In genomic region chr14:97850486-97850885, GRCm38 (mm10) we compare ENCODE assay signal across 14 mouse cellular contexts.
"Had no signal": no experiment of that assay in that cellular context is flagged by ENCODE, and none has a peak within 500 bp of the region (broad histone marks: within the 10 kb centered on the region; RNA-seq: fewer than 3 reads in every experiment).

No protein-coding gene starts in this region.

- H3K9ac ChIP-seq: hindbrain, embryonic 15.5 days; liver, embryonic 15.5 days; lung, embryonic 14.5 days; neural tube, embryonic 13.5 days had no signal

- H3K27ac ChIP-seq: hindbrain, embryonic 15.5 days; left cerebral cortex, adult 2 months; limb, embryonic 10.5 days; liver, embryonic 15.5 days; midbrain, embryonic 10.5 days; neural tube, embryonic 13.5 days had no signal

- H3K4me3 ChIP-seq: hindbrain, embryonic 15.5 days; left cerebral cortex, adult 2 months; limb, embryonic 10.5 days; liver, embryonic 15.5 days; midbrain, embryonic 10.5 days; neural tube, embryonic 13.5 days had no signal

- H3K4me2 ChIP-seq: hindbrain, embryonic 15.5 days; liver, embryonic 11.5 days; liver, embryonic 15.5 days; lung, embryonic 14.5 days; neural tube, embryonic 13.5 days had no signal

- ATAC-seq: intestine, embryonic 16.5 days; midbrain, embryonic 16.5 days had no signal

- H3K36me3 ChIP-seq: hindbrain, embryonic 15.5 days; limb, embryonic 10.5 days; liver, embryonic 15.5 days; midbrain, embryonic 10.5 days; neural tube, embryonic 13.5 days had no signal

- H3K9me3 ChIP-seq: hindbrain, embryonic 15.5 days; limb, embryonic 10.5 days; liver, embryonic 15.5 days; midbrain, embryonic 10.5 days; neural tube, embryonic 13.5 days had no signal

- H3K4me1 ChIP-seq: hindbrain, embryonic 15.5 days; liver, embryonic 15.5 days; neural tube, embryonic 13.5 days had no signal

- DNase-seq: lung, embryonic 14.5 days; lung, postnatal 10 days; lung, postnatal 4 days; retina, postnatal 1 day; right cerebral cortex, postnatal 14 days had no signal

- H3K27me3 ChIP-seq: hindbrain, embryonic 15.5 days; liver, embryonic 15.5 days; neural tube, embryonic 13.5 days had no signal
